Mouse (Mus musculus): ENCODE measurements around the gene Sbk3.

- TF ChIP-seq CTCF (IDR thresholded peaks at IDR 0.05; ENCODE audit: low read depth) (no peak), EP300 (optimal IDR thresholded peaks at IDR 0.05) (no peak)
Measured at GRCm38 (mm10) chr7:4928323-4928722, 42.6 kb downstream of the Sbk3 start.
